Mouse (Mus musculus): ENCODE data around the gene Sertad3. TPM values are rescaled to one million over a fixed set of nuclear protein-coding genes. Genes with fewer than 3 reads are reported as not detected.

Gene Sertad3
- total and polyA plus RNA-seq, 2 experiments from 2014 or later, result 5.0 to 8.4 TPM

- Histone ChIP-seq H3K36me3 (ENCODE audit: insufficient read depth, low read length) (peaks cover 3% of the 10 kb centered on the region; the same call in 1 of the 2 replicates), H3K4me2 (ENCODE audit: low read depth, low read length) (no peak overlapping the region), H3K9me3 (ENCODE audit: low read length) (no peaks in the 10 kb centered on the region), H3K4me3 (ENCODE audit: low read length) (no peak overlapping the region), H3K27ac (no peak overlapping the region), H3K4me1 (ENCODE audit: insufficient read depth, low read length) (no peaks in the 10 kb centered on the region), H3K9ac (replicated peaks; ENCODE audit: low read length) (no peak overlapping the region), H3K27me3 (ENCODE audit: insufficient read depth, low read length) (no peaks in the 10 kb centered on the region)
- TF ChIP-seq CTCF (IDR thresholded peaks at IDR 0.05; ENCODE audit: low read depth), result peak; percentile 54
- DNase-seq (ENCODE audit: low spot score) (no peak), ATAC-seq (no peak)
- WGBS, result 77% methylated on average over 4 of the region's 4 CpGs
Observed at GRCm38 (mm10) chr7:27440014-27440413, 33.6 kb upstream of the Sertad3 start.

DNA sequence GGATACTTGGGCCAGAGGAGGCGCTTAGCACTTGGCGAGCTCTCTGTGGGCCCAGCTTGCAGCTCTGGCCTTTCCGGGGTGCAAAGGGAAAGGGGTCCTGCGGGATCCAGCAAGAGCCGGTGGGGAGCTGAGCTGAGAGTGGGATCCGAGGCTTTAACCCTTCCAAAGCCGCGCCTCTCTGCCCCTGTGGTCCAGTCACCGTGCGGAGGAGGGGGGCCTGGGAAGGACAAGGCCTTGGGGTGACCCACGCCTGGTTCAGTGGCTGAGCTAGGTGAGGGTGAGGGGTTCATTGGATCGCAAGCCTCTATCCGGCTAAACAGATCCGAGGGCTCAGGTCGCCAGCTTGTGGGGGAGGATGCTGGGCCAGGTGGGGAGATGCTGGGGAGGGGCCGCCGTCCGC is 27.5 kb upstream of the Sertad3 start:
- 2% methylated on average over 15 of the region's 18 CpGs for WGBS
- H3K27me3 ChIP-seq (ENCODE audit: insufficient read depth, low read length), result no peaks in the 10 kb centered on the region
- H3K36me3 ChIP-seq (ENCODE audit: insufficient read depth, low read length), result no peaks in the 10 kb centered on the region; the same call in 1 of the 2 replicates
- TF ChIP-seq CTCF (IDR thresholded peaks at IDR 0.05; ENCODE audit: low read depth), result no peak
- no peaks in the 10 kb centered on the region for H3K4me1 ChIP-seq (ENCODE audit: insufficient read depth, low read length)
- DNase-seq (ENCODE audit: low spot score), result peak; percentile 18
- no peaks in the 10 kb centered on the region for H3K9me3 ChIP-seq (ENCODE audit: low read length)
- peak overlapping the region; percentile 83 for H3K27ac ChIP-seq
- 0 out of 2 replicates have a peak, but pooled peaks have one; percentile 1 for ATAC-seq
- peak overlapping the region; percentile 67 for H3K4me2 ChIP-seq (ENCODE audit: low read depth, low read length)
- peak overlapping the region; percentile 86 for H3K9ac ChIP-seq (replicated peaks; ENCODE audit: low read length)
- peak overlapping the region; percentile 61 for H3K4me3 ChIP-seq (ENCODE audit: low read length)

GRCm38 (mm10) chr7:27446521-27447418 is 26.8 kb upstream of the Sertad3 start:
- H3K27me3 ChIP-seq (ENCODE audit: insufficient read depth, low read length), result no peaks in the 10 kb centered on the region
- peak overlapping the region; percentile 83 for H3K27ac ChIP-seq
- H3K36me3 ChIP-seq (ENCODE audit: insufficient read depth, low read length), result no peaks in the 10 kb centered on the region; the same call in 1 of the 2 replicates
- H3K9me3 ChIP-seq (ENCODE audit: low read length), result no peaks in the 10 kb centered on the region
- DNase-seq (ENCODE audit: low spot score) (peak; percentile 76), ATAC-seq (peak; percentile 72)
- H3K4me2 ChIP-seq (ENCODE audit: low read depth, low read length), result peak overlapping the region; percentile 67
- H3K4me3 ChIP-seq (ENCODE audit: low read length), result peak overlapping the region; percentile 61
- H3K4me1 ChIP-seq (ENCODE audit: insufficient read depth, low read length), result no peaks in the 10 kb centered on the region
- TF ChIP-seq CTCF (IDR thresholded peaks at IDR 0.05; ENCODE audit: low read depth), result no peak
- 7% methylated on average over 40 of the region's 53 CpGs for WGBS
- H3K9ac ChIP-seq (replicated peaks; ENCODE audit: low read length), result peak overlapping the region; percentile 86

GRCm38 (mm10) chr7:27447419-27448286 is 25.9 kb upstream of the Sertad3 start, which contains the start of the genes Sptbn4 and Blvrb:
TSS of gene Sptbn4 (minus strand) at chr7:27447686.
TSS of gene Blvrb (plus strand) at chr7:27447978.
- H3K27me3 ChIP-seq (ENCODE audit: insufficient read depth, low read length), result no peaks in the 10 kb centered on the region
- no peaks in the 10 kb centered on the region for H3K9me3 ChIP-seq (ENCODE audit: low read length)
- peak within 1 kb of the TSS; percentile 86 for H3K9ac ChIP-seq (replicated peaks; ENCODE audit: low read length)
- H3K36me3 ChIP-seq (ENCODE audit: insufficient read depth, low read length), result no peaks in the 10 kb centered on the region
- TF ChIP-seq CTCF (IDR thresholded peaks at IDR 0.05; ENCODE audit: low read depth), result peak; percentile 67
- peak within 1 kb of the TSS; percentile 61 for H3K4me3 ChIP-seq (ENCODE audit: low read length)
- WGBS, result under 1% methylated on average over 53 of the region's 54 CpGs
- no peaks in the 10 kb centered on the region for H3K4me1 ChIP-seq (ENCODE audit: insufficient read depth, low read length)
- ATAC-seq (peak; percentile 95), DNase-seq (ENCODE audit: low spot score) (peak; percentile 99)
- peak within 1 kb of the TSS; percentile 67 for H3K4me2 ChIP-seq (ENCODE audit: low read depth, low read length)
- peak within 1 kb of the TSS; percentile 83 for H3K27ac ChIP-seq

GRCm38 (mm10) chr7:27448421-27449206 is 25.0 kb upstream of the Sertad3 start:
- 0 out of 2 replicates have a peak overlapping the region, but pooled peaks have one; percentile 28 for H3K27ac ChIP-seq
- DNase-seq (ENCODE audit: low spot score), result no peak
- no peaks in the 10 kb centered on the region for H3K9me3 ChIP-seq (ENCODE audit: low read length)
- H3K9ac ChIP-seq (replicated peaks; ENCODE audit: low read length), result peak overlapping the region; percentile 86; the same call in 1 of the 2 replicates
- H3K36me3 ChIP-seq (ENCODE audit: insufficient read depth, low read length), result no peaks in the 10 kb centered on the region
- 56% methylated on average over 15 of the region's 15 CpGs for WGBS
- H3K4me3 ChIP-seq (ENCODE audit: low read length), result peak overlapping the region; percentile 61
- H3K27me3 ChIP-seq (ENCODE audit: insufficient read depth, low read length), result no peaks in the 10 kb centered on the region
- no peak for TF ChIP-seq CTCF (IDR thresholded peaks at IDR 0.05; ENCODE audit: low read depth)
- H3K4me1 ChIP-seq (ENCODE audit: insufficient read depth, low read length), result no peaks in the 10 kb centered on the region
- H3K4me2 ChIP-seq (ENCODE audit: low read depth, low read length), result peak overlapping the region; percentile 67
- ATAC-seq, result no peak

Data from hindbrain, postnatal 0 days (tissue).